Mouse (Mus musculus) kidney, postnatal 36 days (tissue): Measurements from ENCODE around the gene Hand2.
A peak's percentile ranks its signal among the peaks of the same experiment; 100 is the strongest.

ENCODE experiments used
- DNase-seq, 2 experiments: peaks; one replicate each; pipeline ENCODE4 v3.0.0; 2021 to 2022; ENCODE audit warnings: mixed read lengths in 2 of 2

Hand2 gene

GRCm38 (mm10) chr8:57320851-57321743 is at the start of gene Hand2:
Hand2 (plus strand) TSS chr8:57320983.
- DNase-seq = peak in 1 of 2 experiments; percentile 26

- DNase-seq = no peak
Measured at GRCm38 (mm10) chr8:57273055-57273454, 47.7 kb upstream of the Hand2 start.

- DNase-seq = no peak
Measured at GRCm38 (mm10) chr8:57293441-57293840, 27.3 kb upstream of the Hand2 start.

- DNase-seq = no peak
Measured at GRCm38 (mm10) chr8:57303513-57303912, 17.3 kb upstream of the Hand2 start.

- no peak for DNase-seq
Measured at GRCm38 (mm10) chr8:57304944-57305343, 15.8 kb upstream of the Hand2 start.

- no peak for DNase-seq
Measured at GRCm38 (mm10) chr8:57306441-57306840, 14.3 kb upstream of the Hand2 start.

- DNase-seq = no peak
Measured at GRCm38 (mm10) chr8:57309844-57310485, 10.8 kb upstream of the Hand2 start.

- no peak for DNase-seq
Measured at GRCm38 (mm10) chr8:57312031-57312981, 8.5 kb upstream of the Hand2 start.

GRCm38 (mm10) chr8:57313583-57313982 is 7.2 kb upstream of the Hand2 start:
- DNase-seq = no peak

GRCm38 (mm10) chr8:57314216-57314615 is 6.6 kb upstream of the Hand2 start:
- no peak for DNase-seq

- no peak for DNase-seq
Measured at GRCm38 (mm10) chr8:57315471-57315870, 5.3 kb upstream of the Hand2 start.

- DNase-seq = no peak
Measured at GRCm38 (mm10) chr8:57317107-57317506, 3.7 kb upstream of the Hand2 start.

GRCm38 (mm10) chr8:57317890-57318480 is 2.8 kb upstream of the Hand2 start:
- no peak for DNase-seq

GRCm38 (mm10) chr8:57319092-57319980 is 1.4 kb upstream of the Hand2 start:
- DNase-seq = no peak

- no peak for DNase-seq
Measured at GRCm38 (mm10) chr8:57319981-57320585, 700 bp upstream of the Hand2 start.

GRCm38 (mm10) chr8:57321898-57322895 is 1.4 kb downstream of the Hand2 start:
- DNase-seq = no peak

- DNase-seq = no peak
Measured at GRCm38 (mm10) chr8:57322961-57323941, 2.5 kb downstream of the Hand2 start.

GRCm38 (mm10) chr8:57324091-57324490 is 3.3 kb downstream of the Hand2 start:
- DNase-seq = no peak
